In the genomic region with DNA sequence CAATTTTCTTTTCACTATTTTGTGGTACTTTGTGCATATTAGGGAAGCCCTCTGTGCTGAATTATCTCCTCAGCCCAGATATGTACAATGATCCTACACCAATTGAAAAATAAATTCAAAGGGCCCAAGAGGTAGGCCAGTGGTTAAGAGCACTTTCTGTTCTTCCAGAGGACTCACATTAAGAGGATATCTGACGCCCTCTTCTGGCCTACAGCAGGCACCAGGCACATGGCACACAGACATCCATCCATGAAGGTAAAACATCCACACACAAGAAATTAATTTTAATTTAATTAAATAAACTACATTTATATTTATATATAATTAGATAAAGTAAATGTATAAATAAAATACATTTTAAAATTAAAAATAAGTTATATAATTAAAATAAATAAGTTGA, we compare ENCODE assay signal across 9 mouse cellular contexts. TPM values are rescaled to one million over a fixed set of nuclear protein-coding genes. Genes with fewer than 3 reads are reported as not detected.
DNase-seq lines count a peak whose midpoint lies in the region; ATAC-seq and TF ChIP-seq lines count a peak whose summit lies in the region.
"Had no signal": no experiment of that assay in that cellular context is flagged by ENCODE, and none has a peak within 500 bp of the region (broad histone marks: within the 10 kb centered on the region; RNA-seq: fewer than 3 reads in every experiment).

No protein-coding gene starts in this region.

- H3K27ac ChIP-seq in kidney, embryonic 16.5 days (ENCODE audit: low read length), result no peak overlapping the region
- no peak overlapping the region for H3K27ac ChIP-seq in ES-Bruce4 (ENCODE audit: insufficient read depth, low read length)
- H3K27ac ChIP-seq in stomach, postnatal 0 days (replicated peaks), result no peak overlapping the region
- H3K27ac ChIP-seq: embryonic facial prominence, embryonic 15.5 days; neural tube, embryonic 12.5 days had no signal

- no peaks in the 10 kb centered on the region for H3K9me3 ChIP-seq in kidney, embryonic 16.5 days (ENCODE audit: low read length)
- H3K9me3 ChIP-seq in ES-Bruce4 (replicated peaks; ENCODE audit: control insufficient read depth, insufficient read depth, low read length, poor library complexity, severe bottlenecking), result no peaks in the 10 kb centered on the region
- H3K9me3 ChIP-seq in stomach, postnatal 0 days (ENCODE audit: control insufficient read depth, low read length), result no peaks in the 10 kb centered on the region
- H3K9me3 ChIP-seq: embryonic facial prominence, embryonic 15.5 days; neural tube, embryonic 12.5 days had no signal

- peak; percentile 62 for TF ChIP-seq CTCF in ES-Bruce4 (IDR thresholded peaks at IDR 0.05; ENCODE audit: low read depth, low read length)
- TF ChIP-seq CTCF in stomach, postnatal 0 days (IDR thresholded peaks at IDR 0.05; ENCODE audit: low read depth), result peak; percentile 73

- DNase-seq in kidney, adult 9 months, result peak; percentile 40
- peak; percentile 10 to 15 for DNase-seq in B cell, adult 2 months
- peak; percentile 39 to 54 for DNase-seq in kidney, postnatal 36 days
- no peak for DNase-seq in stomach, postnatal 0 days (ENCODE audit: low spot score)
- DNase-seq in MN1 (ENCODE audit: low spot score), result no peak

- no peak overlapping the region for H3K4me3 ChIP-seq in kidney, embryonic 16.5 days (ENCODE audit: low read length)
- H3K4me3 ChIP-seq in ES-Bruce4 (ENCODE audit: low read depth, low read length), result no peak overlapping the region
- no peak overlapping the region for H3K4me3 ChIP-seq in stomach, postnatal 0 days (ENCODE audit: low read depth, low read length)
- H3K4me3 ChIP-seq: embryonic facial prominence, embryonic 15.5 days; neural tube, embryonic 12.5 days had no signal

- no peak for ATAC-seq in kidney, embryonic 16.5 days (ENCODE audit: low FRiP score, low TSS enrichment)
- no peak for ATAC-seq in stomach, postnatal 0 days (ENCODE audit: low FRiP score, low TSS enrichment)

- TF ChIP-seq POLR2A in ES-Bruce4 (IDR thresholded peaks at IDR 0.05; ENCODE audit: insufficient read depth, low read length), result no peak

- H3K4me2 ChIP-seq in kidney, embryonic 16.5 days (replicated peaks; ENCODE audit: low read depth, low read length), result no peak overlapping the region
- no peak overlapping the region for H3K4me2 ChIP-seq in stomach, postnatal 0 days (replicated peaks; ENCODE audit: low read depth)
- H3K4me2 ChIP-seq: embryonic facial prominence, embryonic 15.5 days; neural tube, embryonic 12.5 days had no signal

- H3K9ac ChIP-seq in kidney, embryonic 16.5 days (replicated peaks; ENCODE audit: low read length), result no peak overlapping the region
- no peak overlapping the region for H3K9ac ChIP-seq in ES-Bruce4 (ENCODE audit: low read depth, poor library complexity, severe bottlenecking)
- H3K9ac ChIP-seq in stomach, postnatal 0 days (ENCODE audit: low read length), result no peak overlapping the region
- H3K9ac ChIP-seq: embryonic facial prominence, embryonic 15.5 days; neural tube, embryonic 12.5 days had no signal

- TF ChIP-seq EP300 in ES-Bruce4 (IDR thresholded peaks at IDR 0.05; ENCODE audit: insufficient read depth, low read depth, low read length), result no peak
- TF ChIP-seq EP300 in stomach, postnatal 0 days (optimal IDR thresholded peaks at IDR 0.05), result no peak

- H3K27me3 ChIP-seq in kidney, embryonic 16.5 days (ENCODE audit: insufficient read depth, low read length), result no peaks in the 10 kb centered on the region
- H3K27me3 ChIP-seq in ES-Bruce4 (ENCODE audit: control insufficient read depth, insufficient read depth, low read length, poor library complexity, severe bottlenecking), result no peaks in the 10 kb centered on the region
- no peaks in the 10 kb centered on the region for H3K27me3 ChIP-seq in stomach, postnatal 0 days (ENCODE audit: control insufficient read depth, insufficient read depth, low read length)
- H3K27me3 ChIP-seq: embryonic facial prominence, embryonic 15.5 days; neural tube, embryonic 12.5 days had no signal

- H3K36me3 ChIP-seq in kidney, embryonic 16.5 days (ENCODE audit: insufficient read depth, low read length), result no peaks in the 10 kb centered on the region
- no peaks in the 10 kb centered on the region for H3K36me3 ChIP-seq in ES-Bruce4 (ENCODE audit: control insufficient read depth, insufficient read depth, low read length, poor library complexity, severe bottlenecking)
- no peaks in the 10 kb centered on the region for H3K36me3 ChIP-seq in stomach, postnatal 0 days (ENCODE audit: control insufficient read depth, insufficient read depth, low read length)
- H3K36me3 ChIP-seq: embryonic facial prominence, embryonic 15.5 days; neural tube, embryonic 12.5 days had no signal

- 17% methylated on average over 1 of the region's 1 CpGs for WGBS in kidney, embryonic 16.5 days
- 11% methylated on average over 1 of the region's 1 CpGs for WGBS in stomach, postnatal 0 days

- H3K4me1 ChIP-seq in kidney, embryonic 16.5 days (ENCODE audit: insufficient read depth, low read length), result peaks cover 6% of the 10 kb centered on the region; the same call in 1 of the 2 replicates
- H3K4me1 ChIP-seq in ES-Bruce4 (ENCODE audit: control insufficient read depth, insufficient read depth, low read length), result no peaks in the 10 kb centered on the region
- H3K4me1 ChIP-seq in stomach, postnatal 0 days (replicated peaks; ENCODE audit: control insufficient read depth, insufficient read depth), result no peaks in the 10 kb centered on the region
- H3K4me1 ChIP-seq: embryonic facial prominence, embryonic 15.5 days; neural tube, embryonic 12.5 days had no signal

RNA-seq across cellular contexts. Expression of a gene that starts 25.7 kb away (rescaled TPM):
- 10.1 and 10.3 TPM in 2 replicates for polyA plus RNA-seq in kidney, embryonic 16.5 days (2015; fragmentation: Nextera tagmentation; extraction: Ambion mirVana)
- 34.6 and 35.2 TPM in 2 replicates for polyA plus RNA-seq in ES-Bruce4 (2011; ENCODE audit: insufficient read depth, insufficient read length, low read depth, missing spikeins)
- 5.3 and 7.3 TPM in 2 replicates for polyA plus RNA-seq in stomach, postnatal 0 days (2015; fragmentation: Nextera tagmentation; extraction: Ambion mirVana)

RNA-seq across cellular contexts. Expression of a gene that starts 30.5 kb away (rescaled TPM):
- polyA plus RNA-seq in kidney, embryonic 16.5 days (2015; fragmentation: Nextera tagmentation; extraction: Ambion mirVana), result 14.6 and 15.6 TPM in 2 replicates
- polyA plus RNA-seq in ES-Bruce4 (2011; ENCODE audit: insufficient read depth, insufficient read length, low read depth, missing spikeins), result 60.0 and 73.3 TPM in 2 replicates
- 11.1 and 12.3 TPM in 2 replicates for polyA plus RNA-seq in stomach, postnatal 0 days (2015; fragmentation: Nextera tagmentation; extraction: Ambion mirVana)

Comparison
In these comparisons a context has a peak if more than half of its experiments do, and no peak if none do; other contexts are left out.
1. DNase-seq: peak in kidney, adult 9 months (single experiment), B cell, adult 2 months (2 of 2) and kidney, postnatal 36 days (2 of 2); none in stomach, postnatal 0 days (single experiment) and MN1 (single experiment).